Mouse (Mus musculus) heart, adult 2 months (tissue): Measurements from ENCODE around the gene Sh2d2a.

Experiments used
- CTCF ChIP-seq: fragments of 200-600 bp; IDR thresholded peaks from 2 replicates; pipeline ENCODE4 v1.8.1; 2022; ENCODE audit warnings: antibody characterized with exemption, mild to moderate bottlenecking, moderate library complexity
- EP300 ChIP-seq: fragments of 200-500 bp; IDR thresholded peaks from 2 replicates; pipeline ENCODE4 v1.6.1; 2011; ENCODE audit warnings: low read depth, low read length, control low read depth; ENCODE audit not compliant: insufficient read depth
- POLR2A ChIP-seq: fragments of 200-500 bp; IDR thresholded peaks from 2 replicates; pipeline ENCODE4 v1.6.1; 2011; ENCODE audit warnings: mild to moderate bottlenecking, low read depth, low read length, control low read depth; ENCODE audit not compliant: insufficient read depth

DNA sequence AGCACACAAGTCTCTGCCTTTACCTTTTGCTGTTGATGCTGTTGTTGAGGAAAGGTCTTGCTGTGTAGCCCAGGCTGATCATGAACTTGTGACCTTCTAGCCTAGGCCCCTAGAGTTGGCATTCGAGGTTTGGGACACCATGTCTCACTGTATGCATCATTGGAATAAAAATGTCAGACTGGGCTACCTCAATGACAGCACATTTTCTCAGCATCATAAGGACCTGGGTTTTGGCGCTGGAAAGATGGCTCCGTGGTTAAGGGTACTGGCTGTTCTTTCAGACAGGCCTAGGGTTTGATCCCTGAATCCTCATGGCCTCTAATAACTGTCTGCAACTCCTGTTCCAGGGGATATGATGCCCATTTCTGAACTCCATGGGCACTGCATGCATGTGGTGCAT, 53.2 kb downstream of the Sh2d2a start:
- TF ChIP-seq POLR2A: no peak
- TF ChIP-seq EP300: no peak
- no peak for TF ChIP-seq CTCF
